Mouse (Mus musculus) spleen, adult 18-20 months (tissue): ENCODE results near the gene Arhgef18.

Experiments
- DNase-seq, 2 experiments: peaks; one replicate each; pipeline ENCODE4 v3.0.0; 2022; ENCODE audit warnings: mixed read lengths in 2 of 2

Gene Arhgef18

DNA sequence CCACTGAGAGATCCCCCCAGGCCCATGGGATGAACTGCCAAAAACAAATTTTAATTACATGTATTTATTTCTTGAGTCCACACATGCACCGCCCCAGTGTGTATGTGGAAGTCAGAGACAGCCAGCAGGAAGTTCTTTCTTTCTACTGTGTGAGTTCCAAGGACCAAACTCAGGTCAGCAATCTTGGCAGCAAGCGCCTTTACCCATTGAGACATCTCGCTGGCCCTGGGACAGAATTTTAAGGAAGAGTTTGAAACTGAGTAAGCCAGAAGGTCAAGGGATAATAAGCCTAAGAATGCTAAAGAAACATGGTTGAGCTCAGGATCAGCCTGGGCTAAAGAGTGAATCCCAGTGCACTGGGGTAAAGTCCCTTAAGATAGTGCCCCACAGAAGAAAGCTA, 4.8 kb downstream of the Arhgef18 start:
- DNase-seq, result no peak

DNA sequence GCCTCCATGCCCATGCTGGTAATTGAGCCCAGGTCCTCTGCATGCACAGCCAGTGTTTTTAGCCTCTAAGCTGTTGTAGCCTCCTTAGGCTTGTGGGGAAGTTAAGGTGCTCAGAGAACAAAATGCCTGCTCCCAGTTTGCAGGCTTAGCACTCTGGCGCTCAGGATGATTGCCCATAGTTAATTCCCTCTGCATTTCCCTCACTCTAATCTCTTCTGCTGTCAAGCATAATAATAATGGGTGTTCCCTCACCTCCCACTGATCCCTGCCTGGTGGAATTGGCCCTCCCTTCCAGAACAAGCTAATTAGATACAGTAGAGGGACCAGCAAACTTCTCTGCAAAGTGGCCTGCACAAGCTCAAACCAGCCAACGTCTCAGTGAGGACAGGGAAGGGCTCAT, 7.7 kb downstream of the Arhgef18 start:
- DNase-seq, result no peak

DNA sequence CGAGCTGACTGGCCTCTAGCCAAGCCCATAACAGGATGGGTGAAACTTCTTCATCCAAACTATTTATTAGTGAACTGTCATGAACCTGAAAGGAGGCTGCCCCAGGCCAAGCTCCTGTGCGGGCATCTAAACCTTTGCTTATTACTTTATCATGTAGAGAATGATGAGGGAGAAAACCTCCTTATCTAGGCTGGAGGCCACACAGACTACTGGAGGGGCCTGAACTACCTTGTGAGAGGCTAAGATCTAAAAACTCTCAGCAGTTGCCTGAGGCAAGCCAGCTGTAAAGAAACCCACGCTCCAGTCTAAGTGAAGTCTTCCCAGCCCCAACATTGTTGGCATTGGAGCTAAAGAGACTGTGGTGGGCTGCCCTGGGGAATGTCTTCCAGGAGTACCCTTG, 14.6 kb downstream of the Arhgef18 start:
- no peak for DNase-seq

DNA sequence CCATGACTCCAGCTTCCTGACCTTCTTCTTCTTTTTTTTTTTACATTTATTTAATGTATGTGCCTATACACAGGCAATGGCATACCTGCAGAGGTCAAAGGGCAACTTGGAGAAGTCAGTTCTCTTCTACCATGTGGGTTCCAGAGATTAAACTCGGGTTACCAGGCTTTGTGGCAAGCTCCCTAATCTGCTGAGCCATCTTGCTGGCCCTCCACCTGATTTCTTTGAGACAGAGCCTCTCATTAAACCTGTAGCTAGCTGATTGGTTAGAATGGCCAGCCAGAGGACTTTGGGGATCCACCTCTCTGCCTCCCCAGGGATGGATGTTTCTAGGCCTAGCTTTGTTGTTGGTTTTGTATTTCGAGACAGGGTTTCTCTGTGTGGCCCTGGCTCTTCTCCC, 18.3 kb downstream of the Arhgef18 start:
- no peak for DNase-seq

DNA sequence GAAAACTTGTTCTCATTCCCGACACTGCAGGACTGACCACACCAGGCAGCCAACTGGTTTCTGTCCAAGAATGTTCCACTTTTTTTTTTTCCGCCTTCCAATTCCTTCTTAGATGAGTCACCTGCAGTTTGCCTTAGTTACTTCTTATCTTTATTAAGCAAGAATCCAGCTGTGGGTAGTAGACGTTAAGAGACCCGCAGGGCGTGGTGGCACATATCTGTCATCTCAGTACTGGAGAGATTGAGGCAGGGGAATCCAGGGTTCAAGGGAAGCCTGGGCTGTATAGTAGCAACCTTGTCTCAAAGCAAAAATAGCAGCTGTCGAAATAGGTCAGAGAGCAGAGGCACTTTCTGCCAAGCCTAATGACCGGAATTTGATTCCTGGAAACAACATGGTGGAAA, 19.1 kb downstream of the Arhgef18 start:
- no peak for DNase-seq

DNA sequence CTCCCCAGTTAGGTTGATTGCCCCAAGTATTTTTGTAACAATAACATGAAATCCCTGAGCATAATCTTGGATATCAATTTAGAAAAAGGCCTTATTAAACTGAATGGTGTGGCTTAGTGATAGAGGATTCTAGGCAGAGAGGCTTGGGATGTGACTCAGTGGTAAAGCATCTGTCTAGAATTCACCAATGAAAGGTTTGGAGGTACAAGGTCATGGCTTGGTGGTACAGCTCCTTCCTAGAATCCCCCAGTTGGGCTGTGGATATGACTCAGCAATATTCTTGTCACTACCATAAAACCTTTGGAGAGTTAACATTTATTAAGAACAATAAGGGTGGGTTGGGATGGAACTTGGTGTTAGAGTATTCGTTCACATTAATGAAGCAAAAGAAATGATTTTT, 20.0 kb downstream of the Arhgef18 start:
- no peak for DNase-seq

DNA sequence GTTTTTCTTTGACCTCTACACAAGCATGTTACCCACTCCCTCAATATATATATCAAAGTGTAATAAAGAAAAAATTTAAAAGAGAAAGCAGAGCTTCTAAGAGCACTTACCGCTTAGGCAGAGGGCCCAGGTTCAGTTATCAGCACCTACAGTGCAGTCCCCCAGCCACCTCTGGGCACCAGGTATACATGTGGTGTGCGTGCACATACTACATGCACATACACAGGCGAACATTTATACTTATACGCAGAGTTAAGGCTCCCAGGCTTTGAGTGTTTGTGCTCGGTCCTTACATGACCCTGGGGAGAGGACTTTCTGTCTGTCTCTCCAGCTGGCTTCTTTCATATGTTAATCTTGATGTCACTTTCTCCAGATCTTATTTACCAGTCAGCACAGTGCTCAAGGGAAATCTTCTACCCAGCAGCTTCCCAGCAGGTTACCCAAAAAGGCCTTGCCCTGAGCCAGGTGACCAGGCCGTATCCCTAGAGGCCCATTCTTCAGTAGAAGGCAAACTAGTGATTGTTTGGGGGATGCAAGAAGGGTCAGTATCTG, 21.9 kb downstream of the Arhgef18 start:
- no peak for DNase-seq

DNA sequence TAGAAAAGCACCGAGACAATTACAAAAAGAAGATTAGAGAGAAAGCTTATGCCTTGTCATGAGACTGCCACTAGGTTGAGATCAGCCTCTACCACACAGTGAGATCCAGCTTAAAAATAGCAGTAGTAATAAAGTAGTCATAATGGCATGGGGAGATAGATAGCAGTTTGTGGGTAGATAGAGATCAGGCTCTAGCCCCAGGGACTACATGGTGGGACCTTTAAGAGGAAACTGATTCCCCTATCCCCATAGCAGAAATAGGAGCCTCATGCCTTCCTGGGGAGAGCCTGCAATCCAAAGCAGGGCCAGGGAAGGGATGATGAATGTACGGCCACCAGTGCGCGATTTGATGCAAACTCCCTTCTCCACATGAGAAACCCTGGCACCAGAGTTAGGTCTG, 22.5 kb downstream of the Arhgef18 start:
- DNase-seq, result no peak

DNA sequence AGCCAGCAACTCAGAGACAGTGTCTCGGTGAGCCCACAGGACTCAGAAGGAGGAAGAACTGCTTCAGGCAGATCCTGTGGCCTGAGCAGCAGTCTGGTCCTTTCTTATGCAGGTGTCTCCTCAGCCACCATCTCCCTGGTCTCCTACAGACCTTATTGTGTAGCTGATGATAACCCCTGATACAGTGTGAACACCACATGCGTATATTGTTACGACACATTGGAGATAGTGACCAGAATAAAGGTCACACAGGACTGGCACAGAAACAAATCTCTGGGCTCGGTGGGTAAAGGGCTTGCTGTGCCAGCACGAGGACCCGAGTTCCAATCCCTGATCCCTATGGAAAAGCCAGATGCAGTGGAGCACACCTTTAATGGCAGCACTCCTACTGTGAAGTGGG, 22.9 kb downstream of the Arhgef18 start:
- no peak for DNase-seq

DNA sequence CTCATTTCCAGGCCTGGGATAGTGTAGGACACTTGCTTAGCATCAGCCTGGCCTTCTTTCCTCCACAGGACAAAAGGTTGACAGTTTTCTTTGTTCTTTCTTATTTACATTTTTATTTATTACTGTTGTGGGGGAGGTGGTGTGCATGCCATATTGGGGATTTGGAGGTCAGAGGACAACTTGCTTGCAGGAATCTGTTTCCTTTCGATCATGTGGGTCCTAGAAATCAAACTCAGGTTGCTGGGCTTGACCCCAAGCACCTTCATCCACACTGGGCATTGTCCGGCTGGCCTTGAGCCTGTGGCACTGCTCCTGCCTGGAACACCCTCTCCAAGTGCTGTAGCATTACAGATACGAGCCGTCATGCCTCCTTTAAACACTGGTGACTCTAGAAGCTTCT, 24.0 kb downstream of the Arhgef18 start:
- no peak for DNase-seq

DNA sequence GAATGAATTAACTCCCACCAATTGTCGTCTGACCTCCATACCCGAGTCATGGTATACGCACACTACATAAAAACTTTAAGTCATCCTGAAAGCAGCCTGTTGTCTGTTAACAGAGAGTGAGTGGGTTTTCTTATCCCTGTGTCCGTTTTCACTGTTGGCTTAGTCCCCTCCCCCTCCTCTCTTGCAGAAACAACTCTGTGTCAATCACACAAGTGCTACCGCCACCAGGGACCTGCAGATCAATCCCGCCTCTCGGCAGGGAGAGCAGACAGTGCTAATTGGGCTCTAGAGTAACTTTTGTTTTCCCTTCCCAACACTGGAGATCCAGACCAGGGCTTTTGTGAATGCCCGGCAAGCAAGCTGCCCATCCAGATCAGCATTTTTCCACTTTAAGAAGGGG, 24.6 kb downstream of the Arhgef18 start:
- no peak for DNase-seq

DNA sequence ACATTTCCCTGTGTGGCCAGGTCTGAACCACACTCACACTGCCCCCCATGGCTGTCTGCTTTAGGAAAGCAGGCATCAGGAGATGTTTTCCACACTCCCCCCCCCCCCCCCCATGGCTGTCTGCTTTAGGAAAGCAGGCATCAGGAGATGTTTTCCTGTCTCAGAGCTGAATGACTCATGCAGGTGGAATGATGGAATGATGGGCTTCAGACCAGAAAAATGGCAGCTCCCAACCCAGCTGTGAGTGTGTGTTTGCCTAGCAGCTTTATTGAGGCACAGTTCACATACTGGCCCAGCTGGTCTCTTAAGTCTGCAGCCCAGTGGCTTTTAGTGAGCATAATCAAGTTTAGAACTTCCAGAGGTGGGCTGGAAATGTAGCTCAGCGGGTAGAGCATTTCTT, 25.3 kb downstream of the Arhgef18 start:
- DNase-seq, result no peak

DNA sequence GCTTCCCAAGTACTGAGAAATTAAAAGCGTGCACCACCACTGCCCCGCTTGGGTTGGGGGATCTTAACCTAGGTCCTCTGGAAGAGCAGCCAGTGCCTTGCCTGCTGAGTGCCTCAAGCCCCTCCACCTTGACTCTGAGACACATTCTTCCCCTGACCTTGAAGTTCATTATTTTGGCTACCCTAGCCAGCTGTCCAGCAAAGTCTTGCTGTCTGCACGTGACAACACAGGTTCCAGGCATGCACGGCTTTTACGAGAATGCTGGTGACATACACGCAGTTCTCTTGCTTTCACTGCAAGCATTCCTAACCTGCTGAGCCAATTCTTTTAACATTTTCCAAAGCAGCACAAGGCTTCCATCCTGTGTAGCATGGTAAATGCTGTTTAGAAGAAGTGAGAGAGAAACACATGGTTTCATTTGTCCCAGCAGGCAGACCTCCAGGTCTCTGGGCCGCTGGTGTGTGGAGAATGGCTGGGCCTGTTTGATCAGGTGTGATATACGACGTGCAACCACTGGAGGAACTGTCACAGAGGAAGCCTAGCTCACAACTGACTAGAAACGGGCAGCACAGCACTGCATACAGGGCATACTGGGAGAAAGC, 27.4 kb downstream of the Arhgef18 start:
- DNase-seq, result no peak

DNA sequence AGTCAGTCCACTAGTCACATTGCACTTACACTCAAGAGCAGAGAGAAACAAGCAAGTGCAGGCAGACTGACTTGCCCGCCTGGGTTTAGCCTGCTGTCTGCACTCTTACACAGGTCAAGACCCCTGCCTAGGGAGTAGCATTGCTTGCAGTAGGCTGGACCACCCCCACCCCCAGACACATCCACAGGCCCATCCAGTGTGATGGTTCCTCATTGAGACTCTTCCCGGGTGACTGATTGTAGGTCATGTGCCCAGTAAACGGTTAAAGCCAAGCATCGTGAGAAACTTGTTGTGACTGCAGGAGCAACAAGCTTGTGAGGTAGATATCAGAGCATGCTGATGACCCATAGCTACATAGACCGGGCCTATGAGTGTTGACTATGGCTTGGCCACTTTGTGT, 28.7 kb downstream of the Arhgef18 start:
- no peak for DNase-seq

DNA sequence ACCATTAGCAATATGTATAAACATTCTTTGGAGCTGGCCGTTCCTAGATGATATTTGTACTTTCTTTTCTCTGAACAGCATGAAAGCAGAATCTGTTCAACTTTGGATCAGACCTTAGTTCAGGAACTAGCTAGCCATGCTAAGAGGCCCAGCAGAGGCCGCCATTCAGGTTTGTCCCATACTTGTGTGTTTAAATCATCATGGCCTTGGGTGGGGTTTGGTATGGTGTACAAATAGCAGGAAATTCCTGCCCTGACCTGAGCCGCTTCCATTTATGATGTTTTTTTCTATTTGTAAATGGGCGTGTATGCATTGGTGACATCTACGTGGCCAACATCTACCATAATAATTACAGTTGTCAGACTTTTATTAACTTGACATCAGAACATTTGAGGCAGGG, 32.4 kb downstream of the Arhgef18 start:
- no peak for DNase-seq

DNA sequence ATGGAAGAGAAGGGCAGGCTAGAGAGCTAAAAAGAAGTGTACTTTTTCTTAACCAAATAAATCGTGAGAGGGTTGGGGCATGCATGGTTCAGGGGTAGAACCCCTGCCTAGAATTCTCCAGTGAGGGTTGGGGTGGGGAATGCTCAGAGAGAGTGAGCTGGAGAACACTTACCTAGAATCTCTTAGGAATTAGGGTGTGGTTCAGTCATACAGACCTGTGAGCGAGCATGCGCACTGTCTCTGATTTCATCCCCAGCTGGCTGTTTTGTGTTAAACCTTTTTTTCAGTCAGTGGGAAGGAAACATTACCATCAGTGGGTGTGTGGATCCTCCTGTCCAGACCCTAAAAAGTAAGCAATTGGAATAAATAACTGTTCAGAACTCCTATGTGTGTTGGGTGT, 33.4 kb downstream of the Arhgef18 start:
- no peak for DNase-seq

DNA sequence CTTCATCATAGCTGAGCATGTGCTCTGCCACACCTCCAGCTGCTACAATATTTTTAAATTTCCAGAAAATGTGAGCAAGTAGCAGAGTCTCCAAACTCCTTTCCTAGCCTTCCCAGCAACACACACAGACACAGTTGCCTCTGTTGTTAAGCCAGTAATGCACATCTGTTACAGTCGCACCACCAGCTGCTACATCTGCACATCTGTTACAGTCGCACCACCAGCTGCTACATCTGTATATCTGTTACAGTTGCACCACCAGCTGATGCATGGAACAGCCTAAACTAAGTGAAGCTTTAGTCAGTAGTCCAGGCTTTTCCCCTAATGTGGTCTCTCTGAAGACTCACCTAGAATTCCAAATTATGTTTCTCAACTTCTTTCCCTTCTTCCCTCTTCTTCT, 35.6 kb downstream of the Arhgef18 start:
- no peak for DNase-seq

DNA sequence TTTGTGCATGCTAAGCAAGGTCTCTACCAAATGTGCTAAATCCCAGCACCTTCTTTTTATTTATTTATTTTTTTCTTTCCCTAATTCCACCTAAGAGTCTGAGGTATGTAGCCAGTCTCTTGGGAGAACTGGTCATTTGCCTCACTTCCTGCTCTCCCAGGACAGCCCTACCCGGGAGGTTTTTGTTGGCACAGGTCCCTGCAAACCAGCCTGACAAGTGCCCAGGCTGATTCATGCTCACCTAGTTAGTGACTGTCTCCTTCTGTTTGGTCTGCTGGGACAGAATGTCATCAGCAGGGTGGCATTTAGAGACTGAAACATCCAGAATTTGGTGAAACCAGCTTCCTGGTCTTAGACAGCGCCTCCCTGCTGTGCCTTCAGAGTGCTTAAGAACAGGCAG, 37.2 kb downstream of the Arhgef18 start:
- DNase-seq, result no peak

DNA sequence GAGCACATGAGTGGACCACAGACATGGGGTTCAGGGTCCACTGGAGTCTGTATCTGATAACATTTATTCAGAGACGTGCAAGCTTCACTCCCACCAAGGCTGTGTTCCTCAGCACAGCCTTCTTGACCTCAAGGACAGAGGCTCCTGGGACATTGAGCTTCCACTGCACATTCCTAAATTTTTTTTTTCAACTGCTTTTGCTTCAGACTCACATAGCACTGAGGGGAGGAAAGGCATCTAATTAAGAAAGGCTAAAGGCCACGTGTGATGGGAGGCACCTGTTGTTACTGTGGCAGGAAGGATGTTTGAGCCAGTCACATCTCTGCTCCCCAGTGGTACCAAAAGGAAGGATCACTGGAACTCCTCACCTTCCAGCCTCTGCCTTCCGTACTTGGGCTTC, 38.3 kb downstream of the Arhgef18 start:
- DNase-seq, result no peak

DNA sequence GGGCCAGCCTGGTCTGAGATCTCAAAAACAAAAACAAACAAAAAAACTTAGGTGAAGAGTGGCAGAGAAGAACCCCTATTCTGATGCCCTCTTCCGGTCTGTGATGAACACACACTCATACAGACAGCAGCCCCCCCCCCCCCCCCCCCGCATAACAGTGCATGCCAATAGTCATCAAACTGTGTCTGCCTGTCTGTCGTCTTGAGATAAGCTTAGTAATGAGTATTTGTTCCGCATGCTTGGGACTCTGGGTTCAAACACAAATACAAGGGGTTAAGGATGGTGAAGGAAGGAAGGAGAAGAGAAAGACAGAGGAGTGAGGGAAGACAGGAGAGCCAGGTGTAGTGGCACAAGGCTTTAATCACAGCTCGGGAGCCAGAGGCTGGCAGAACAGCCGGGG, 43.7 kb downstream of the Arhgef18 start:
- no peak for DNase-seq

DNA sequence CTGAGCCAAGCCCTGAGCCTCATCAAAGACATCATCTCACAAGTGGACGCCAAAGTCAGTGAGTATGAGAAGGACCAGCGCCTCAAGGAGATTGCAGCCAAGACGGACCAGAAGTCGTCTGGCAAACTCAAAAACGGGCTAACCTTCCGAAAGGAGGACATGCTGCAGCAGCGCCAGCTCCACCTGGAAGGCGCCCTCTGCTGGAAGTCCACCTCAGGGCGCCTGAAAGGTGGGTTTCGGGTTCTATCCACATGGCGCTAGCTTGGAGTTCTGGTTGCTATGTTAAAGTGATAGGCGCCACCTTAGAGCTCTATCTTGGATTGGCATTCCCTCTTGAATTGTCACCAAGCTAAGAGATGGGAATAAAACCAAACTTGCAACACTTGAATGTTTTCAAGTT, 46.7 kb downstream of the Arhgef18 start:
- peak in 1 of 2 experiments; percentile 13 for DNase-seq

DNA sequence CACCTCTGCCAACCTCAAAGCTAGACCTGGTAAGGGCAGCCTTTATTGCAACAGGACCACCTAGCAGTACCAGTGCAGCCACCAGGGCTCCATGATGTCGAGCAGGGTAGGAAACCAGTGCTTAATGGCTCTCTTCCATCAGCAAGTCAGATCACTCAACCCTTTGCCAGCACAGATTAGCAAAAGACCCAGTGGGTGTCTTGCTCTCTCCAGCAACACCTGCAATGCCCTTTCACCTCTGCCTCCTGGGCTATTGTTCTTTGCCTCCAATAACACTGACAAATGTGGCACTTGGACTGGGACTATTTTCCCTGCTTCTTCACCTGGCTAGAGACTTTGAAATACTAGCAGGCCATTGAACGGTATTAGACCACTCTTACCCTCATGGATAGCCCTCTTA, 56.4 kb downstream of the Arhgef18 start:
- no peak for DNase-seq

DNA sequence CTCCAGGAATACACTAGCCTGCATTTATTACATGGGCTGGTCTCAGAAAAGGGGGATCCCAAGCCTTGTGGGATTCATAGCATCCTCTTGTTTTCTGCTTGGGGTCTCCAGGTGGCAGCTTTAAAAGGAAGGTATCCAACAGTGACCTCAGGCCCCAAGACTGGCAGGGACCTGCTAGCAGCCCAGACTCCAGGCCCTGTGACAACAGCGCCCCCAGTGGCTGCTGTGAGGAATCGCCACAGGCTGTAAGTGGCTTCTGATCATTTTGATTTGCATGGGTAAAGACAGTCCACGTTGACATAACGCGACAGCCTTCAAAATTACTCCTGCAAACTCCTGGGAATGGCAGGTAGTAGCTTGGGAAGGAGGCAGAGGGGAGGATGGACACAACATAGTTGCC, 57.9 kb downstream of the Arhgef18 start:
- DNase-seq, result peak in 1 of 2 experiments; percentile 46

DNA sequence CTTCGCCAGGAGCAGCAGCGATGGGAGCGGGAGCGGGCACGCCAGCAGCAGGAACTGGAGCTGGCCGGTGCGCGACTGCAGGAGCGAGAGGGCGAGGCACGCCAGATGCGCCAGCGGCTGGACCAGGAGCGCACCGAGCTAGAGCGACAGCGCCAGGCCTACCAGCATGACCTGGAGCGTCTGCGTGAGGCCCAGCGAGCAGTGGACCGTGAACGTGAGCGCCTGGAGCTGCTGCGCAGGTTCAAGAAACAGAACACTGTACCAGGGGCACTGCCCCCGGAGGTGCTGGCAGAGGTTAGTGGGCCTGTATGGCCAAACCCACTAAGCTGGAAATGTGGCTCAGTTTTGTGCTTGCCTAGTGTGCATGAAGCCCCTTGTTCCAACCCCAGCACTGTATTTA, 59.2 kb downstream of the Arhgef18 start:
- DNase-seq, result no peak

DNA sequence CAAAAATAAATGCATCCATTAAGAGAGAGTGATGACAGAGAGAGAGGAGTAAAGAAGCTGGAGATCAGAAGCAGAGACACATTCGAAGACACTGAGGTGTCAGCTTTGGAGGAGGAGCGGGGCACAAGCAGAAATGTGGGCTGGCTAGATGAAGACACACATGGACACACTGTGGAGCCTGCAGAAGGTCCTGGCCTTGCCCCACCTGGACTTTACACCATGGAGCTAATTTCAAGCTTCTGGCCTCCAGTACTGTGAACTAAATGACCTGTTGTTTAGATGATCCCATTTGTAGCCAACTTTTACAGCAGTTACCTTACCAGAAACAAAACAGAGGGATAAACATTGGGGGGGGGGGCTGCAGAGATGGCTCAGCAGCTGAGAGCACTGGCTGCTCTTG, 70.4 kb downstream of the Arhgef18 start:
- DNase-seq, result no peak

DNA sequence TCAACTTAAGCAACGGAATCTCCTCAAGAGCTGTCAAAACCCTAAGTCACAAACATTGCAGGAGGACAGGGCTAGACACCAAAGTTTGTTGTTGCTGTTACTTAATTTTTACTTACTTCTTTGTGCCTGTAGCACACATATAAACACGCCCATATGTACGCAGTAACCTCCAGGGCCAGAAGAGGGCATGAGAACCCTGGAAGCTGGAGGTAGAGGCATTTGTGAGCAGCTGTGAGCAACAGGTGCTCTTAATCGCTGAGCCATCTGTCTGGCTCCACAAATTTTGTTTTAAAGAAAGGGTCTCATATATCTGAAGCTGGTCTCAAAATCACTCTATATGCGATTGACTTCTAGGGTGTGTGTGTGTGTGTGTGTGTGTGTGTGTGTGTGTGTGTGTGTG, 71.5 kb downstream of the Arhgef18 start:
- no peak for DNase-seq
